Mouse (Mus musculus): ENCODE results near the gene Tbc1d14. TPM values are rescaled to one million over a fixed set of nuclear protein-coding genes. Genes with fewer than 3 reads are reported as not detected.

The Tbc1d14 gene
- polyA plus RNA-seq, 1 experiment from 2014 or later: 22.5 TPM

DNA sequence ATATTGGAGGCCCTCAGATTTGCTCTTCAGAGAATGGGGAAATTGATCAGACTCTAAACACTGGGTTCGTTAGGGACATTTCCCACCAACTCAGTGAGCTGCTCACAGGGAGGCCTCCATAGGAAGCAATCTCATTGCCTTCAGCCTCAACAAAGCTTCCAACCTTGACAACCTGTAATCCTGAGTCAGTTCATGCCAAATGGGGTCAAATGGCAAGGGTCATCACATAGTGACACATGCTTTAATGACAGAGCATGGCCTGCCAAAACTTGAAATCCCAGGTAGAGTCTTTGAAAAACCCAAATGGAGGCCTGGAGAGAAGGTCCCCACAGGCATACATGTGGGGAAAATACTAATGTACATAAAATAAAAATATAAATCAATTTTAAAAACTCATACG lies 66.2 kb downstream of the Tbc1d14 start:
- 90% methylated on average over 2 of the region's 2 CpGs for WGBS (ENCODE audit: missing documents)
- Histone ChIP-seq H3K4me3 (ENCODE audit: inconsistent target) (no peak overlapping the region), H3K79me2 (ENCODE audit: inconsistent target) (peaks cover 94% of the 10 kb centered on the region), H3K27ac (no peak overlapping the region), H3K36me3 (ENCODE audit: inconsistent target) (peaks cover 28% of the 10 kb centered on the region)

DNA sequence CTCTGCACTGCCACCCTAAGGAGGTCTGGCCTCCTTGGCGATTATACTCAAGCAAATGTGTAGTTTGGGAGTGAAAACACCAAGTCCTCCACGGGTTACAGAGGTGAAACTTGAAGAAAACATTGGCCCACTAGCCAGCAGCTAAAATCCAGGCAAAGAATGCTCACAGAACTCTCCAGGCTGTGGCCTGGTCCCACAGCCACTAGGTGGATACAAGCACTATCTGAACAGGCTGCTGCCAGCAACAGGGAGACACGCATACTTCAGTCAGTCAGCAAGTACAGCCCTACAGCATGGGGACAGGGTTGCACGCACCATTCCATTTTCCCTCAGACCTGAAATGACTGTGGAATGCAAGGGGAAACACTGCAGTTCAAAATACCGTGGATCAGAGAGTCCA lies 66.8 kb downstream of the Tbc1d14 start:
- Histone ChIP-seq H3K79me2 (ENCODE audit: inconsistent target) (peaks cover 88% of the 10 kb centered on the region), H3K4me3 (ENCODE audit: inconsistent target) (no peak overlapping the region), H3K27ac (no peak overlapping the region), H3K36me3 (ENCODE audit: inconsistent target) (peaks cover 34% of the 10 kb centered on the region)
- 89% methylated on average over 5 of the region's 5 CpGs for WGBS (ENCODE audit: missing documents)

DNA sequence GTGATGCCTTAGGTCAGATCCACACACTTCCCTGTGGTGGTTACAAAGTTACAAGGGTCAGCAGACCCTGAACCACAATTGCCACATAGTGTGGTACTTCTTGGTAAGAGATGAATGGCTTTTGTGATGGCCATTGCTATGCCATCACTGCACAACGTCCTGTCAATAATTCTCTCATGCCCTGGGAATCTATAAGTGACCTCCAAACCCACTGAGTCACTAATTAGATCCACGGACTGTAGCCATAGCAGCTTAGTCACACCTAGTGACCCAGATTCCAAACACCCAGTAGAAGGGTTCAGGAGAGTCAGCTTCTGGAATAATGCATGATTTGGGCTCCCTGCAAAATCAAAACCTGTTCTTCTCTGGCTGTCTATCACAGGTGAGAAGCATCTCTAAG lies 67.9 kb downstream of the Tbc1d14 start:
- Histone ChIP-seq H3K36me3 (ENCODE audit: inconsistent target) (peaks cover 45% of the 10 kb centered on the region), H3K27ac (no peak overlapping the region), H3K4me3 (ENCODE audit: inconsistent target) (no peak overlapping the region), H3K79me2 (ENCODE audit: inconsistent target) (peaks cover 77% of the 10 kb centered on the region)
- WGBS (ENCODE audit: missing documents): 88% methylated on average over 2 of the region's 2 CpGs

DNA sequence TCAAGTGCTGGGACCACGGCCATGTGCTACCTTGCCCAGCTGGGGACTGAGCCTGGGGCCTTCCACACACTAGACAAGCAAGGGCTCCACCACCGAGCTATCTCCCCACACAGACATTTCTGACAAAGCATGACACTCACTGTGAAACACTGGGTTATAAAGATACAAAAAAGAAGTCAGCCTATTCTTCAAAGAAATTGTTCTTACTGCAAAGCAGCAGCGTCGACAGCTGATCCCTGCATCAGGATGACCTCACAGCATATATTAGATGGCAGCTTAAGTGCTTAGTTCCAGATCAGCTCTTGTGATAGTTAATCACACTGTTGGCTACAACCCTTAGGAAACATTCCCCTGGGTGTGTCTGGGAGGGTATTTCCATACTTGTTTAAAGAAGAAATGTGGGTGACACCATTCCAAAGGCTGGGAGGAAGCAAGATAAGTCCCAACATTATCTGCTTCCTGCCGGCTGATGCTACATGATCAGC lies 69.8 kb downstream of the Tbc1d14 start:
- WGBS (ENCODE audit: missing documents): 97% methylated on average over 5 of the region's 5 CpGs
- Histone ChIP-seq H3K4me3 (ENCODE audit: inconsistent target) (no peak overlapping the region), H3K79me2 (ENCODE audit: inconsistent target) (peaks cover 57% of the 10 kb centered on the region), H3K36me3 (ENCODE audit: inconsistent target) (peaks cover 62% of the 10 kb centered on the region), H3K27ac (no peak overlapping the region)

DNA sequence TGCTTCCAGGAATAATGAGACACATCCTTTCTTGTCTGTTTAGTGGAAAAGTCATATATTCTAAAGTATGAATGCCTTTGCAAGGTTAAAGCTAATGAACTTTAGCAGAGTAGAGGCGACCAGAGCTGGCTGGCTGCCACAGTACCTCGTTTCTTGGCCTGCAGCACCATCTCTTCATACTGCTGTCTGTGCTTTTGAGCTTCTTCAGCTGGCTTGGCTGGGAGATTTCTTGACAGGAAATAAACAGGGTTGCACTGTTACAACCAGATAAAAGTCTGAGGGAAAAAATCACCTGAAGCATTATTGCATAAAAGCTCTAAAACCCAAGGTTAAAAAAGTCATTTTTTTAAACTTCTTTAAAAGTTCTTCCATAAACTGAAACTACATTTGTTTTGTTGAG lies 70.3 kb downstream of the Tbc1d14 start:
- H3K4me3 ChIP-seq (ENCODE audit: inconsistent target): no peak overlapping the region
- WGBS (ENCODE audit: missing documents): 87% methylated on average over 2 of the region's 2 CpGs
- peaks cover 67% of the 10 kb centered on the region for H3K36me3 ChIP-seq (ENCODE audit: inconsistent target)
- H3K27ac ChIP-seq: no peak overlapping the region
- peaks cover 53% of the 10 kb centered on the region for H3K79me2 ChIP-seq (ENCODE audit: inconsistent target)

DNA sequence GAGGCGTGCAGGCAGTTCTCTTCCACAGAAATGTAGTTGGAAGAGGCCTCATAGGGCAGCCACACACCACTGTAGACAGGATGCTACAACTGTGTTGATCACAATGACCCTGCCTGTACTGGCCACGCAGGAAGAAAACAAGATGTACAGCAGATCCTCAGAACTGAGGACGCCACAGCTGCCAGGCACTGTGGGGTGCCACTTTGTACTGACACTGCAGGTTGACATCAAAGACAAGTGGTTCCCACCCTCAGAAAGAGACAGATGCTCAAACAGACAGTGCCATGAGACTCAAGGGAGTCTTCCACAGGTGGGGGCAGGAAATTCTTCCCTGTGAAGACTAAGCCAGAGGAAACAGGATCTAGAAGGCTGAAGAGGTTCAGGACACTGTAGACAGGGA lies 73.3 kb downstream of the Tbc1d14 start:
- H3K36me3 ChIP-seq (ENCODE audit: inconsistent target): peaks cover 68% of the 10 kb centered on the region
- peaks cover 22% of the 10 kb centered on the region; the same call in 1 of the 2 replicates for H3K79me2 ChIP-seq (ENCODE audit: inconsistent target)
- 96% methylated on average over 3 of the region's 3 CpGs for WGBS (ENCODE audit: missing documents)
- no peak overlapping the region for H3K4me3 ChIP-seq (ENCODE audit: inconsistent target)
- H3K27ac ChIP-seq: no peak overlapping the region

DNA sequence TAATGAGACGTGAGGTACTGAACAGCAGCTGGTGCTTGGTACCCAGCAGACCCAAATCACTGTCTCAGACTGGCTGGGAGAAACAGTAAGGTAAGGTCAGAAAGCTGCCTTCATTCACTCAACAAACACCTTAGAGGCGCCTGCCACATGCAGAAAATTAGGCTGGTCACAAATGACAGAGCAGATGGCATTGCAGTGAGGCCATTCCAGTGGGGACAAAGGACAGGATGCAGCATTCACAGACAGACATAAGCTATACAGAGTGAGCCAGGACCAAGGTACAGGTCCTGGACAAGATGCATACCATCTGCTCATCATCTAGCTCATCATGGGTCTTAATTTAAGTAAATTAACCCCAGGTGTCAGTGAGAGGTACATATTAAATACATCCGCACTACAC lies 75.5 kb downstream of the Tbc1d14 start:
- H3K27ac ChIP-seq: no peak overlapping the region
- H3K79me2 ChIP-seq (ENCODE audit: inconsistent target): peaks cover under 1% of the 10 kb centered on the region; the same call in 1 of the 2 replicates
- no peak overlapping the region for H3K4me3 ChIP-seq (ENCODE audit: inconsistent target)
- 100% methylated on average over 3 of the region's 3 CpGs for WGBS (ENCODE audit: missing documents)
- peaks cover 57% of the 10 kb centered on the region for H3K36me3 ChIP-seq (ENCODE audit: inconsistent target)

DNA sequence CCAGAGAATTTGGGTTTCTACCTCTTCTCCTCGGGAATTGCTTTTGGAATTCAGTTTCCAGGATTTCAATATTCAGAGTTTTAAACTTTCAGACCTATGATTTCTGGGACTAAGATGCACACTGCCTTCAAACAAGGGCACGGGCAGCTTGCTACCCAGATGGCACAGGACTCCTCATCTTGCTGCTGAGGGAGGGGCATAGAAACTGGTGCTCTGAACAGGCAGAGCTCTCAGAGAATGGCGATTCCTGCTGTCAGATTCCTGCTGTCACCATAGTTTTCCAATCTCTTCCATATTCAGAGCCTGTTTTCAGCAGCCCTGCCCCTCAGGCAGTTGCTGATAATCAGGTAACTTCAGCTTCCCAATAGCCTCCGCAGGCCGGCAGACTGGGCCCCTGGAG lies 77.5 kb downstream of the Tbc1d14 start:
- Histone ChIP-seq H3K79me2 (ENCODE audit: inconsistent target) (no peaks in the 10 kb centered on the region; the same call in 1 of the 2 replicates), H3K27ac (peak overlapping the region; percentile 94), H3K4me3 (ENCODE audit: inconsistent target) (no peak overlapping the region), H3K36me3 (ENCODE audit: inconsistent target) (peaks cover 57% of the 10 kb centered on the region)
- 81% methylated on average over 5 of the region's 5 CpGs for WGBS (ENCODE audit: missing documents)

DNA sequence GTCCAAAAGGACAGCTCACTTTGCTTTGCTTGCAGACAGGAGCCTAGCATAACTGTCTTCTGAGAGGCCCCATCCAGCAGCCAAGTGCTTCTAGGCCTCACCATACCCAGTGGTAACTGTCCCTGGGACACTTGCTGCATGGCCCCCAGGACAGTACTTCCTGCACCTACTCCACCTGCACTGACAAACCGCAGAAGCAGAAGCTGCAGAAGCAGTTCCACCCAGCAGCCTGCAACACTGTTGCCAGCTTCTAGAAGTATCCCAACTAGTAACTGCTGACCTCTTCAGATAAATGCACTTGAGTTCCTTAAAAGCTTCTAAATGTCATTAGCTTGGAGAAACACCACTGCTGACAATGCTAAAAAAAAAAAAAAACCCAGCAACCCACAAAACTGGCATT lies 78.0 kb downstream of the Tbc1d14 start:
- Histone ChIP-seq H3K4me3 (ENCODE audit: inconsistent target) (no peak overlapping the region), H3K27ac (peak overlapping the region; percentile 94), H3K79me2 (ENCODE audit: inconsistent target) (no peaks in the 10 kb centered on the region; the same call in 1 of the 2 replicates), H3K36me3 (ENCODE audit: inconsistent target) (peaks cover 57% of the 10 kb centered on the region)
- 43% methylated on average over 1 of the region's 1 CpGs for WGBS (ENCODE audit: missing documents)

DNA sequence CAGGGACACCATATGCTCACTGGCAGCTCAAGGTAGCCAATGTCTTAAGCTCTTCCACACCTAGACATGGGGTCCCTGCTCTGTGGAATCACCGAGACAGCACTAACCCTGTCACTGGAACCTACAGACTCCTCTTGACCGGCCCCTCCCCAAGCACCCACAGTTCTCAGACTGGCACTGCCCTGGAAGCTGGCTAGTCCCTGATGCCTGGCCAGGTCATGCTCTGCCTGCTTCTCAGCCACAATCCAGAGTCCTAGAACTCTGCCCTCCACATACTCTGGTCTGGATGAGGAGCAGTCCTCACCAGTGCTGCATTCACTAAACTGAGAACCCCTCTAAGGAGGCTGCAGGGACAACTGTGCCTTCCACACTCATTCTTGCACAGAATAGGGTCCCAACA lies 82.1 kb downstream of the Tbc1d14 start:
- no peaks in the 10 kb centered on the region; the same call in 1 of the 2 replicates for H3K79me2 ChIP-seq (ENCODE audit: inconsistent target)
- WGBS (ENCODE audit: missing documents): 94% methylated on average over 2 of the region's 2 CpGs
- H3K4me3 ChIP-seq (ENCODE audit: inconsistent target): no peak overlapping the region
- no peak overlapping the region for H3K27ac ChIP-seq
- peaks cover 70% of the 10 kb centered on the region for H3K36me3 ChIP-seq (ENCODE audit: inconsistent target)

DNA sequence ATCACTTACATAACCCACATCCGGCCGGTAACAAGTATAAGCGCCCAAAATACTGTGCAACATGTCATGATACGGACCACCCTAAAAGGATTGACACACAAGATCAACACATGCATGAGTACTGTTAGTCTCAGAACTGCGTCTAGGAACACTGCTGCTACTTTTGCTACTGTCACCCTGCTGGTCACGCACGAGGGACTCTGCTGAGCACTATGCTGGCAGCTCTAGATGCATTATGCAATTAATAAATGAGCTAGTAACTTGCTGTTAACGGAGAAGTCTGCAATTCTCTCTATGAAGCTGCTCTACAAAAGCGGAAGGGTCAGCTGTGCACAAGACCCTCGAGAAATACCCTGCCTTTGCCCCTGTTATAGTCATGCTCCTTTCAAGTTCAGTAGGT lies 84.7 kb downstream of the Tbc1d14 start:
- Histone ChIP-seq H3K27ac (no peak overlapping the region), H3K36me3 (ENCODE audit: inconsistent target) (peaks cover 96% of the 10 kb centered on the region), H3K4me3 (ENCODE audit: inconsistent target) (no peak overlapping the region), H3K79me2 (ENCODE audit: inconsistent target) (no peaks in the 10 kb centered on the region)
- WGBS (ENCODE audit: missing documents): 98% methylated on average over 10 of the region's 10 CpGs

DNA sequence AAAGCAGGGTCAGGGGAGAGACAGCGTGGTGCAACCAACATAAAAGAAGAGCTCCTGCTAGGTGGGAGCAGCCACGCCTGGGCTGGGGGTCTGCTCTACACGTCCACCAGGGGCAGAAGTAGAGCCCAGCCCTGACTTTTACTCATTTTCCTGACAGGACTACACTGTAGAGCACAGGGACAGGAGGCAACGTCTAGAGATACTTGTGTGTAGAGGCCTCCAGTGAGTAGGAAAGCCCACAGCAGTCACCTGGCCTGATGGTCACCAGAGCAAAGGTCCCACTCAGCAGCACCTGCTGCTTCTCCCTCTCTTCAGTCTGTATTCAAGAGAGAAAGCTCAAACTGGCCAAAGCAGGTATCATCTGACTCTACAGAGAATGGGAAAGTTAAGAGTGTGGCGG lies 87.4 kb downstream of the Tbc1d14 start:
- Histone ChIP-seq H3K36me3 (ENCODE audit: inconsistent target) (peaks cover 98% of the 10 kb centered on the region), H3K27ac (no peak overlapping the region), H3K4me3 (ENCODE audit: inconsistent target) (no peak overlapping the region), H3K79me2 (ENCODE audit: inconsistent target) (no peaks in the 10 kb centered on the region)
- WGBS (ENCODE audit: missing documents): 88% methylated on average over 5 of the region's 5 CpGs

DNA sequence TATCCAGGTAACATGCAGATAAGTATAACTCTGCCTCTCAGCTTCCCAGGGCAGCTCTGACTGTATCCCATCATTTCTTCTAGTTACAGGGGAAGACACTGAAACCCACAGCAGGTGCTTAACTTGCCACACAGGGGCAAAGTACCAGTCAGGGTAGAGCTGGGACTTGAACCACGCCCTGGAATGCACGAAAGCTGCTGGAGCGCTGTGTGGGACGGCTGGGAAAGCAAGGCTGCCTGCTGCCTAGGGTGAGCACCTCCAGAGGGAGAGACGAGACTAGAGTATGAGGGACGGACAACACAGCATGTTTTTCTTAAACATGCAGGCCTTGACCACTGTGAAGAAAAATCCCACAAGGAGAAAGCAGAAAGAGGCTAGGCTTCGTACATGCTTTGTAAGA lies 87.8 kb downstream of the Tbc1d14 start:
- H3K27ac ChIP-seq: no peak overlapping the region
- H3K4me3 ChIP-seq (ENCODE audit: inconsistent target): no peak overlapping the region
- peaks cover 97% of the 10 kb centered on the region for H3K36me3 ChIP-seq (ENCODE audit: inconsistent target)
- H3K79me2 ChIP-seq (ENCODE audit: inconsistent target): no peaks in the 10 kb centered on the region
- WGBS (ENCODE audit: missing documents): 92% methylated on average over 7 of the region's 7 CpGs

DNA sequence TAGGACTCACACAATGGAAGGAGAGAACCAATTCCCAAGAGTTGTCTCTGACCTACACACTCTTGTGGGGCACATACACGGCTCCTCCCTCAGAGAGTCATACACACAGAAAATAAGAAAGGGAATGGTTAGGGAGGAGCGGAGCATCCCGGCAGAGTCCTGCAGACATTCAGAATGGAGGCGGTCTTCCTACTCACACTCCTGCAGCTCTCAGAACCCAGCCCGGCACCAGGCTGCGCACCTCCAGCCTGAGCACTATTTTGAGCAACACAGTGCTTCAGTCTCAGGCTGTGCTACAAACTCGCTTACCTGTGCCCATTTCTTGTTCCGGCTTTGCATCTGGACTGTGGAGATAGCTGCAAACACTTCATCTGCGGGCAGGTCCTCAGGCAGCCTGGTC lies 98.4 kb downstream of the Tbc1d14 start:
- 95% methylated on average over 9 of the region's 9 CpGs for WGBS (ENCODE audit: missing documents)
- Histone ChIP-seq H3K79me2 (ENCODE audit: inconsistent target) (no peaks in the 10 kb centered on the region), H3K27ac (no peak overlapping the region), H3K4me3 (ENCODE audit: inconsistent target) (no peak overlapping the region), H3K36me3 (ENCODE audit: inconsistent target) (peaks cover 68% of the 10 kb centered on the region)

DNA sequence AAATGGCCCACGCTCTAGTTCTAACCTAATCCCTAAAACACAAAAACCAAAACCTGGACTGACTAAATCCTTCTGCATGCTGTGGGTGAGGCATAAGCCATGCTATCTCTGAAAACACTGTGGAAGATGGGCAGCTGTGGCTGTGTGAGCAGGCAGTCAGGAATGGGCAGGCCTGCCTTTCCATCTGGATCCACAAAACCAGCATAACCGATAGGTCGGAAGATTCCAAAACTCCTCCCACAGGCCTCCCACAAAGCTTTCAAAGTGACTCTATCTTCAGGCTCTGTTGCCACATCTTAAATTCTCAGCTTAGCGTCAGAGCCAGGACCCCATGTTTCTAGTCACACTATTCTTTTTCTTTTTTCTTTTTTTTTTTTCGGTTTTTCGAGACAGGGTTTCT lies 99.2 kb downstream of the Tbc1d14 start:
- Histone ChIP-seq H3K36me3 (ENCODE audit: inconsistent target) (peaks cover 65% of the 10 kb centered on the region), H3K4me3 (ENCODE audit: inconsistent target) (no peak overlapping the region), H3K79me2 (ENCODE audit: inconsistent target) (no peaks in the 10 kb centered on the region), H3K27ac (no peak overlapping the region)
- 92% methylated on average over 5 of the region's 6 CpGs for whole genome bisulfite sequencing (ENCODE audit: missing documents)

DNA sequence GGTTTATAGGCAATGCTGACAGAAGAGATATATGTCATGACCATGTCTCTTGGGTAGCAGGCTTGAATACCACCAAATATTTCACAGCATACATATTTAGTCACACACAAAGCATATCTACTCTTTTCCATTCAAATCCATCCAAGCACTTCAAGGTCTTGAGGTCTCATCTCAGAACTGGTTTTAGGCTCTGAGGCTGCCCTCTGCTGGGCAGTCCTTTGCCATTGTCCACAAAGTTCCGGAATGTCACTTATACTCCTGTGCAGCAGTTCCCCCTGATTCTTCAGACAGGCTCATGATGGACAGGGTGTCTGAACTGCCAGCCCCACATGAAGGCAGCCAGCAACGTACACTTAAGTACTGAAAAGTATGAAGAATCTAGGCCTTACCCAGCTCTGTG lies 103.9 kb downstream of the Tbc1d14 start:
- no peak overlapping the region for H3K27ac ChIP-seq
- 92% methylated on average over 1 of the region's 2 CpGs for WGBS (ENCODE audit: missing documents)
- no peaks in the 10 kb centered on the region for H3K79me2 ChIP-seq (ENCODE audit: inconsistent target)
- H3K36me3 ChIP-seq (ENCODE audit: inconsistent target): peaks cover 30% of the 10 kb centered on the region
- no peak overlapping the region for H3K4me3 ChIP-seq (ENCODE audit: inconsistent target)
